Mouse (Mus musculus) liver, postnatal 0 days (tissue): ENCODE measurements around the gene Sap30l. TPM values are rescaled to one million over a fixed set of nuclear protein-coding genes. Genes with fewer than 3 reads are reported as not detected.

Experiments
- ATAC-seq: fragments of 200-750 bp; cut with Nextera tagmentation; 2 replicates; pipeline ENCODE4 v1.8.0; 2017; ENCODE audit warnings: mild to moderate bottlenecking, moderate library complexity
- DNase-seq: peaks from one replicate; pipeline ENCODE4 v3.0.0-alpha.2; 2016
- H3K27ac ChIP-seq: fragments of 300-500 bp; sonication (generic); 2 replicates; pipeline ENCODE4 v1.5.1; 2014; ENCODE audit warnings: antibody characterized with exemption, moderate library complexity, mild to moderate bottlenecking, low read depth
- H3K27me3 ChIP-seq: fragments of 300-500 bp; sonication (generic); 2 replicates; pipeline ENCODE4 v1.6.1; 2014; ENCODE audit warnings: low read length, control low read depth, mixed read lengths; ENCODE audit not compliant: insufficient read depth
- H3K36me3 ChIP-seq: fragments of 300-500 bp; sonication (generic); replicated peaks from 2 replicates; pipeline ENCODE4 v1.6.1; 2014; ENCODE audit warnings: mild to moderate bottlenecking, control low read depth, low read length, moderate library complexity, mixed read lengths; ENCODE audit not compliant: insufficient read depth
- H3K4me1 ChIP-seq: fragments of 300-500 bp; sonication (generic); 2 replicates; pipeline ENCODE4 v1.6.1; 2014; ENCODE audit warnings: antibody characterized with exemption, mild to moderate bottlenecking, control low read depth; ENCODE audit not compliant: insufficient read depth
- H3K4me2 ChIP-seq: fragments of 300-500 bp; sonication (generic); 2 replicates; pipeline ENCODE4 v1.6.1; 2014; ENCODE audit warnings: low read depth, mild to moderate bottlenecking, low read length, moderate library complexity, mixed read lengths
- H3K4me3 ChIP-seq: fragments of 300-500 bp; sonication (generic); 2 replicates; pipeline ENCODE4 v1.5.1; 2014; ENCODE audit warnings: low read depth, low read length
- H3K9ac ChIP-seq: fragments of 300-500 bp; sonication (generic); replicated peaks from 2 replicates; pipeline ENCODE4 v1.6.1; 2014; ENCODE audit warnings: mild to moderate bottlenecking, moderate library complexity
- H3K9me3 ChIP-seq: fragments of 300-500 bp; sonication (generic); 2 replicates; pipeline ENCODE4 v1.6.1; 2016; ENCODE audit warnings: mild to moderate bottlenecking, control low read depth, low read length, mixed read lengths
- CTCF ChIP-seq: sonication (generic); IDR thresholded peaks from 2 replicates; pipeline ENCODE4 v1.5.1; 2016; ENCODE audit warnings: antibody characterized with exemption, low read depth
- EP300 ChIP-seq: IDR thresholded peaks from 2 replicates; pipeline ENCODE4 v1.6.1; 2016; ENCODE audit warnings: antibody characterized with exemption, low read depth, mild to moderate bottlenecking
- WGBS: fragments of 180-500 bp; shearing (Covaris S2); extraction: QIAGEN DNeasy Blood & Tissue Kit; methylation state at CpG from one replicate; pipeline ENCODE4 v1.1.7; 2014; ENCODE audit not compliant: insufficient replicate concordance; 5-methylcytosine and 5-hydroxymethylcytosine counted together
- polyA plus RNA-seq: library from polyadenylated mRNA; unstranded; fragments of >200 nt; fragmentation: Nextera tagmentation; extraction: Ambion mirVana; gene quantifications from 2 replicates; pipeline ENCODE4 v1.2.1, GENCODE M21; 2015

Sap30l gene
- polyA plus RNA-seq, 1 experiment from 2014 or later: 5.8 TPM

DNA sequence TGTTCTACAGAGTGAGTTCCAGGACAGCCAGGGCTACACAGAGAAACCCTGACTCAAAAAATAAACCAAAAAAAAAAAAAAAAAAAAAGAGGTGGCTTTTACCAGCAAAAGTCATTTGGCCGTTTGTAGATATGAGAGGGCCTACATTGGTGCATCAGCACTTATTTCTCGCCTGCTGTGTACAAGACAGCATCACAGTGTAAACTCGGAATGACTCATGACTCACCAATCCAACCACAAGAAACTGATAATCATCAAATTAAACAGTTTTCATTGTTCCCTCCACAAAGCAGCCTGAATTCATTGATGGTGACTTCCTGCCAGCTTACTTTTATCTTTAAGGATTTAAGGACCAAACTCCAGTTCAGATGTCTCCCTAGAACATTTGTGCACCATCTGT is 3.6 kb downstream of the Sap30l start:
- DNase-seq (no peak), ATAC-seq (no peak)
- H3K4me1 ChIP-seq: peaks cover 19% of the 10 kb centered on the region
- no peak overlapping the region for H3K4me2 ChIP-seq
- TF ChIP-seq EP300 (no peak), CTCF (no peak)
- no peak overlapping the region for H3K9ac ChIP-seq
- H3K27me3 ChIP-seq: peaks cover 10% of the 10 kb centered on the region; the same call in 1 of the 2 replicates
- no peak overlapping the region for H3K4me3 ChIP-seq
- H3K9me3 ChIP-seq: no peaks in the 10 kb centered on the region
- 68% methylated on average over 3 of the region's 3 CpGs for WGBS
- H3K36me3 ChIP-seq: peaks cover under 1% of the 10 kb centered on the region; the same call in 1 of the 2 replicates
- H3K27ac ChIP-seq: no peak overlapping the region

- H3K4me1 ChIP-seq: no peaks in the 10 kb centered on the region
- H3K4me3 ChIP-seq: no peak overlapping the region
- H3K27ac ChIP-seq: no peak overlapping the region
- H3K36me3 ChIP-seq: peaks cover 12% of the 10 kb centered on the region; the same call in 1 of the 2 replicates
- H3K9me3 ChIP-seq: no peaks in the 10 kb centered on the region
- ATAC-seq: no peak
- DNase-seq: no peak
- TF ChIP-seq EP300 (no peak), CTCF (no peak)
- 90% methylated on average over 17 of the region's 17 CpGs for WGBS
- no peak overlapping the region for H3K4me2 ChIP-seq
- H3K27me3 ChIP-seq: no peaks in the 10 kb centered on the region
- H3K9ac ChIP-seq: no peak overlapping the region
Measured at GRCm38 (mm10) chr11:57809017-57809731, 7.7 kb downstream of the Sap30l start.

DNA sequence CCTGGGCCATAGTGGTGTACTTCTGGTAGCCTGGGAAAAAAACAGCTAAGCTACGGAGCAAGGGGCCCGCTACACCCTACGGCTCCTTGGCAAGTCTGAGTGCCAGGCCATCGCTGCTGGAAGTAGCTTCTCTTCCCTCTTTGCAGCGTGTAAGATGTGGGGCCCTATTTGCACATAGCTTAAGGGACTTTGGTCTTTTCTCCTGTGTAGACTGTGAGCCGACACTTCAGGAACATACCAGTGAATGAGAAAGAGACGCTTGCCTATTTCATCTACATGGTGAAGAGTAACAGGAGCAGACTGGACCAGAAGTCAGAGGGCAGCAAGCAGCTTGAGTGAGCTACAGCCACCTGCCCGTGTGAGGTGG is 8.3 kb downstream of the Sap30l start:
- Histone ChIP-seq H3K36me3 (peaks cover 12% of the 10 kb centered on the region; the same call in 1 of the 2 replicates), H3K4me3 (no peak overlapping the region), H3K4me2 (no peak overlapping the region), H3K9me3 (no peaks in the 10 kb centered on the region), H3K4me1 (no peaks in the 10 kb centered on the region), H3K9ac (no peak overlapping the region), H3K27me3 (no peaks in the 10 kb centered on the region), H3K27ac (no peak overlapping the region)
- WGBS: 85% methylated on average over 8 of the region's 8 CpGs
- ATAC-seq: no peak
- no peak for DNase-seq
- no peak for TF ChIP-seq CTCF
- no peak for TF ChIP-seq EP300

DNA sequence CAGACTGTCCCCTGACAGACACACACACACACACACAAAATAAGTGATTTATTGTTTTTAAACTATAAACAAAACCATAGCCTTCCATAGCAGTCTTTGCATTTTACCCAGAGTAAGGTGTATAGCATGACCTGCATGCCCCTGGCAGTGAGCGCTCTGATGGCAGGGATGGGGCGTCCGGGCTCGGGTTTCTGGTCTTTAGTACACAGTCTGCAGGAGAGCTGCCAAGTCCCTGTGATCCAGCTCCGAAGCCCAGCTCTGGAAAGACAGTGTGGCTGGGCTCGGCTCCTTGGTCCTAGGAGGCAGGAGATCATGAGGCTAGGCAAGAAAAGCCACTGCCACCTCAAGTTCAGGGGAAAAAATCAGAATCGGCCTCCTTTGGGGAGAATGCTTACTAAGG is 9.6 kb downstream of the Sap30l start:
- WGBS: 82% methylated on average over 7 of the region's 7 CpGs
- ATAC-seq: no peak
- peaks cover 12% of the 10 kb centered on the region; the same call in 1 of the 2 replicates for H3K36me3 ChIP-seq
- no peak overlapping the region for H3K4me2 ChIP-seq
- TF ChIP-seq CTCF: no peak
- no peak for TF ChIP-seq EP300
- DNase-seq: no peak
- no peak overlapping the region for H3K27ac ChIP-seq
- no peak overlapping the region for H3K4me3 ChIP-seq
- H3K4me1 ChIP-seq: no peaks in the 10 kb centered on the region
- no peak overlapping the region for H3K9ac ChIP-seq
- no peaks in the 10 kb centered on the region for H3K9me3 ChIP-seq
- H3K27me3 ChIP-seq: no peaks in the 10 kb centered on the region

DNA sequence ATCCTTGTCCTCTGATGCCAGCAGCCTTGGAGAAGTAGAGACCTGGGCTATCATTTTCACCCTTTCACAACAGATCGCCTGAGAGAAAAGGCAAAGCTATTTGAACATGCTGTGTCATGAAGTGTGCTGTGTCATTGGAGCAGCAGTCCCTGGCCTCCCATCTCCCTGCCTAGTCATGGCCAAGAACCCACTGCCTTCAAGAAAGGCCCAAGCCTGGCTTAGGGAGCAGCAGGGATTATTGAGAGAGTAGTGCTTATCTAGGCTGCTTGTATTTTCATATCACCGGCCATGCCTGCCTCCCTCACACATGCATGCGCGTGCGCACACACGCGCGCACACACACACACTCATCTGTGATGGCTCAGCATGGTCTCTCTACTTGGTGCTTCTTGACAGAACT is 10.8 kb downstream of the Sap30l start:
- no peak for DNase-seq
- TF ChIP-seq CTCF: no peak
- 0 out of 2 replicates have a peak, but pooled peaks have one; percentile 15 for TF ChIP-seq EP300
- ATAC-seq: peak; percentile 87
- Histone ChIP-seq H3K4me2 (no peak overlapping the region), H3K9me3 (no peaks in the 10 kb centered on the region), H3K27ac (peak overlapping the region; percentile 64; the same call in 1 of the 2 replicates), H3K9ac (no peak overlapping the region), H3K4me1 (no peaks in the 10 kb centered on the region), H3K27me3 (no peaks in the 10 kb centered on the region), H3K36me3 (peaks cover 12% of the 10 kb centered on the region; the same call in 1 of the 2 replicates), H3K4me3 (no peak overlapping the region)
- WGBS: 88% methylated on average over 8 of the region's 8 CpGs

GRCm38 (mm10) chr11:57813641-57814040 is 12.2 kb downstream of the Sap30l start:
- peaks cover 12% of the 10 kb centered on the region; the same call in 1 of the 2 replicates for H3K36me3 ChIP-seq
- DNase-seq (no peak), ATAC-seq (no peak)
- H3K9me3 ChIP-seq: no peaks in the 10 kb centered on the region
- H3K4me3 ChIP-seq: no peak overlapping the region
- WGBS: 84% methylated on average over 3 of the region's 3 CpGs
- H3K27ac ChIP-seq: no peak overlapping the region
- no peak overlapping the region for H3K9ac ChIP-seq
- H3K4me2 ChIP-seq: no peak overlapping the region
- H3K4me1 ChIP-seq: no peaks in the 10 kb centered on the region
- no peak for TF ChIP-seq CTCF
- TF ChIP-seq EP300: no peak
- no peaks in the 10 kb centered on the region for H3K27me3 ChIP-seq
